Mouse (Mus musculus): Measurements from ENCODE around the gene Lpar3.

- no peak for TF ChIP-seq POLR2A (IDR thresholded peaks at IDR 0.05; ENCODE audit: low read depth, low read length)
- TF ChIP-seq CTCF (IDR thresholded peaks at IDR 0.05; ENCODE audit: extremely low read depth, insufficient read length, insufficient replicate concordance, low read depth, low read length): no peak
Measured at GRCm38 (mm10) chr3:146303194-146303593, 82.4 kb downstream of the Lpar3 start.

Data from small intestine, adult 2 months (tissue).